Mouse (Mus musculus) adipocyte (in vitro differentiated cells): ENCODE measurements around the gene Apbb2.

Source experiments
- DNase-seq: peaks from one replicate; pipeline ENCODE4 v3.0.0-alpha.2; 2016; ENCODE audit warnings: low spot score

The Apbb2 gene

GRCm38 (mm10) chr5:66602287-66602820 is 16.2 kb downstream of the Apbb2 start:
- DNase-seq: no peak

- DNase-seq: no peak
Observed at GRCm38 (mm10) chr5:66600415-66600814, 18.2 kb downstream of the Apbb2 start.

- no peak for DNase-seq
Observed at GRCm38 (mm10) chr5:66599888-66600287, 18.7 kb downstream of the Apbb2 start.

GRCm38 (mm10) chr5:66596296-66596695 is 22.3 kb downstream of the Apbb2 start:
- DNase-seq: no peak

GRCm38 (mm10) chr5:66594881-66595280 is 23.7 kb downstream of the Apbb2 start:
- no peak for DNase-seq

- DNase-seq: no peak
Observed at GRCm38 (mm10) chr5:66586236-66586745, 32.3 kb downstream of the Apbb2 start.

GRCm38 (mm10) chr5:66583019-66583406 is 35.6 kb downstream of the Apbb2 start:
- no peak for DNase-seq

- no peak for DNase-seq
Observed at GRCm38 (mm10) chr5:66582281-66583018, 36.1 kb downstream of the Apbb2 start.

GRCm38 (mm10) chr5:66579066-66579465 is 39.5 kb downstream of the Apbb2 start:
- peak; percentile 52 for DNase-seq

- no peak for DNase-seq
Observed at GRCm38 (mm10) chr5:66576299-66576698, 42.3 kb downstream of the Apbb2 start.

- DNase-seq: no peak
Observed at GRCm38 (mm10) chr5:66575148-66575547, 43.4 kb downstream of the Apbb2 start.

GRCm38 (mm10) chr5:66573266-66573665 is 45.3 kb downstream of the Apbb2 start:
- no peak for DNase-seq

- DNase-seq: peak; percentile 26
Observed at GRCm38 (mm10) chr5:66572086-66572855, 46.3 kb downstream of the Apbb2 start.

- DNase-seq: no peak
Observed at GRCm38 (mm10) chr5:66570709-66571108, 47.9 kb downstream of the Apbb2 start.

- DNase-seq: no peak
Observed at GRCm38 (mm10) chr5:66569141-66569801, 49.3 kb downstream of the Apbb2 start.

- no peak for DNase-seq
Observed at GRCm38 (mm10) chr5:66568002-66568401, 50.6 kb downstream of the Apbb2 start.

GRCm38 (mm10) chr5:66567424-66567823 is 51.2 kb downstream of the Apbb2 start:
- DNase-seq: no peak

- DNase-seq: no peak
Observed at GRCm38 (mm10) chr5:66559591-66560175, 58.9 kb downstream of the Apbb2 start.

- DNase-seq: no peak
Observed at GRCm38 (mm10) chr5:66558094-66558493, 60.5 kb downstream of the Apbb2 start.

- DNase-seq: no peak
Observed at GRCm38 (mm10) chr5:66553933-66554332, 64.7 kb downstream of the Apbb2 start.

GRCm38 (mm10) chr5:66552246-66552645 is 66.3 kb downstream of the Apbb2 start:
- DNase-seq: no peak

GRCm38 (mm10) chr5:66550292-66550691 is 68.3 kb downstream of the Apbb2 start:
- DNase-seq: no peak
